Mouse (Mus musculus): Measurements from ENCODE around the gene Itgav. TPM values are rescaled to one million over a fixed set of nuclear protein-coding genes. Genes with fewer than 3 reads are reported as not detected.

Itgav gene
- polyA plus RNA-seq, 2 experiments = 38.1 to 87.5 TPM

DNA sequence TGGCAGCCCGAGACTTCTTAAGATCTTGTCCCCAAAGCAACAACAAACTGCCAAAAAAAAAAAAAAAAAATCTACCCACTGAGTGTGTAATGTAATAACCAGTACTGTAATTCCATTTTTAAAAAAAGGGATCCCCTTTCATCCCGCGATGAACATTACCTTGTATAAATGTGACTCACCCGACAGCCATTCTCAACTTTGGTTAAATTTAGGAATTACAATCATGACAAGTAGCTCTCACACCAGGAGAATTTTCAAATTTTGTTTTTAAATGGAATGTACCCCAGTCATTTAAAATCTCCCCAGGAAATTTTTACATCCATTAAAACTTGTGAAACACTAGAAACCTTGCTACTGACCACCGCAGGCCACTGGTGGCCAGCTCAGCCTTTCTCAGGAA, 10.3 kb upstream of the Itgav start:
- no peak for TF ChIP-seq POLR2A (IDR thresholded peaks at IDR 0.05; ENCODE audit: borderline replicate concordance, extremely low read depth, insufficient read depth, insufficient read length)
- no peaks in the 10 kb centered on the region for H3K27me3 ChIP-seq (ENCODE audit: control insufficient read depth, insufficient read depth, low read length)
- ATAC-seq (ENCODE audit: low FRiP score, low read depth) (no peak), DNase-seq (ENCODE audit: low spot score) (no peak)
- H3K4me3 ChIP-seq (replicated peaks; ENCODE audit: low read length) = no peak overlapping the region
- peaks cover 18% of the 10 kb centered on the region for H3K4me1 ChIP-seq (ENCODE audit: control insufficient read depth, insufficient read depth, low read length)
- H3K4me2 ChIP-seq (replicated peaks; ENCODE audit: low read depth, low read length, severe bottlenecking) = no peak overlapping the region
- no peaks in the 10 kb centered on the region for H3K36me3 ChIP-seq (ENCODE audit: control insufficient read depth, insufficient read depth, low read length)
- H3K27ac ChIP-seq (replicated peaks; ENCODE audit: low read depth, low read length) = no peak overlapping the region
- 48% methylated on average over 5 of the region's 5 CpGs for WGBS
- no peak overlapping the region for H3K9ac ChIP-seq (ENCODE audit: low read depth, low read length, severe bottlenecking)
- H3K9me3 ChIP-seq (ENCODE audit: control insufficient read depth, low read length) = no peaks in the 10 kb centered on the region

DNA sequence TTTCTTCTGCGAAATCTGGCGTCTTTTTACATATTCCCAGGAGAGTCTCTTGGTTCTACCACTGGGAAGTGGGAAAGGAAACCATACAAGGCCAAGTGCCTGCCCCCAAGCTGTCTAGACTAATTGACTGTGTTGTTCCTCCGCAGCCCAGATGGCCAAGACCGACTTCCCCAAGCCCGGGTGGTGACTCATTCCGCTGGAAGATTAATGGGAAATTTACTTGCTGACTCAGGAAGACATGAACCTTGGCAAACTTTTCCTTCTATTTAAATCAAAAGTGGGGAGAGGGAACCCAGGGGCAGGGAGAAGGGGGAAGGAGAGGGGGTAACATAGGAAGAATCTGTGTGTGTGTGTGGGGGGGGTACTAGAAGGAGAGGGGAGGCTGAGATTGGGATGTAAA, 9.4 kb upstream of the Itgav start:
- Histone ChIP-seq H3K27ac (replicated peaks; ENCODE audit: low read depth, low read length) (no peak overlapping the region), H3K9ac (ENCODE audit: low read depth, low read length, severe bottlenecking) (no peak overlapping the region), H3K36me3 (ENCODE audit: control insufficient read depth, insufficient read depth, low read length) (no peaks in the 10 kb centered on the region), H3K4me3 (replicated peaks; ENCODE audit: low read length) (no peak overlapping the region), H3K27me3 (ENCODE audit: control insufficient read depth, insufficient read depth, low read length) (no peaks in the 10 kb centered on the region), H3K4me1 (ENCODE audit: control insufficient read depth, insufficient read depth, low read length) (peaks cover 9% of the 10 kb centered on the region), H3K4me2 (replicated peaks; ENCODE audit: low read depth, low read length, severe bottlenecking) (0 out of 2 replicates have a peak overlapping the region, but pooled peaks have one; percentile 25), H3K9me3 (ENCODE audit: control insufficient read depth, low read length) (no peaks in the 10 kb centered on the region)
- WGBS = 0% methylated on average over 6 of the region's 6 CpGs
- ATAC-seq (ENCODE audit: low FRiP score, low read depth) = peak; percentile 80
- DNase-seq (ENCODE audit: low spot score) = peak; percentile 76
- no peak for TF ChIP-seq POLR2A (IDR thresholded peaks at IDR 0.05; ENCODE audit: borderline replicate concordance, extremely low read depth, insufficient read depth, insufficient read length)

DNA sequence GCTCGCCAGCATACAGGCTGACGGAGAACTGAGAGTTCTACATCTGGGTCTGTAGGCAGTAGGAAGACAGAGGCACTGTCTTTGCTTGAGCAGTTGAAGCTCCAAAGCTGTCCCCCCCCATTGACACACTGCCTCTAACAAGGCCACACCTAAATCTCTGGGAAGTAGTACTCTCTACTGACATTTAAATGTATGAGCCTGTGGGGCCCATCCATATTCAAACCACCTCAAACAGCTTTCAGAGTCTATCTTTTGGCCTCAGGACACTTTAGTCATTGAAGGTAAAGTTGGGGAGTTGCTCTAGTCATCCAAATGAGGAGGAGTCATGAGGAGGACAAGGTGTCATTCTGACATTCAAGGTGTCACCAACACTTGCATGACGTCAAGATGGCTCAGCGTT, 5.9 kb upstream of the Itgav start:
- Histone ChIP-seq H3K36me3 (ENCODE audit: control insufficient read depth, insufficient read depth, low read length) (no peaks in the 10 kb centered on the region), H3K4me3 (replicated peaks; ENCODE audit: low read length) (no peak overlapping the region), H3K4me1 (ENCODE audit: control insufficient read depth, insufficient read depth, low read length) (peaks cover 11% of the 10 kb centered on the region), H3K9ac (ENCODE audit: low read depth, low read length, severe bottlenecking) (no peak overlapping the region), H3K27me3 (ENCODE audit: control insufficient read depth, insufficient read depth, low read length) (no peaks in the 10 kb centered on the region), H3K27ac (replicated peaks; ENCODE audit: low read depth, low read length) (no peak overlapping the region), H3K9me3 (ENCODE audit: control insufficient read depth, low read length) (no peaks in the 10 kb centered on the region), H3K4me2 (replicated peaks; ENCODE audit: low read depth, low read length, severe bottlenecking) (no peak overlapping the region)
- DNase-seq (ENCODE audit: low spot score) = no peak
- ATAC-seq (ENCODE audit: low FRiP score, low read depth) = no peak
- WGBS = 86% methylated on average over 4 of the region's 4 CpGs
- TF ChIP-seq POLR2A (IDR thresholded peaks at IDR 0.05; ENCODE audit: borderline replicate concordance, extremely low read depth, insufficient read depth, insufficient read length) = no peak

DNA sequence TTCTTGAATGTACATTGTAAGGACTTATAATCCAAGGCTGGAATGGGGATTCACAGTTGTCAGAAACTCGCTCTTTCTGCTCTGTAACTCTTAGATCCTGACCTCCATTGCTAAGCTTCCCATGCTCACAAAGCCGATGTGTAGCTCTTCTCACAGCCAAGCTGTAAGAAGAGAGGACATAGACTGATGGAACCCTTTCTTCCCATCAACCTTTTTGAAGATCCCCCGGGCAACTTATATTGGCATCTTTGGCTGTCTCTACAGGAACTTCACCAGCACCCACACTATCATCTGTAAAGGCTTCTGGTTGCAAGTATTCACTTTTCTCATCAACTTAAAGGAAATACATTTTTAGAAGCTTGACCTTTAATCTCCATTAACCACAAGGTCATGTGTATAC, 2.6 kb upstream of the Itgav start:
- Histone ChIP-seq H3K4me1 (ENCODE audit: control insufficient read depth, insufficient read depth, low read length) (peaks cover 14% of the 10 kb centered on the region), H3K4me2 (replicated peaks; ENCODE audit: low read depth, low read length, severe bottlenecking) (no peak overlapping the region), H3K27me3 (ENCODE audit: control insufficient read depth, insufficient read depth, low read length) (no peaks in the 10 kb centered on the region), H3K36me3 (ENCODE audit: control insufficient read depth, insufficient read depth, low read length) (no peaks in the 10 kb centered on the region), H3K4me3 (replicated peaks; ENCODE audit: low read length) (no peak overlapping the region), H3K9ac (ENCODE audit: low read depth, low read length, severe bottlenecking) (no peak overlapping the region), H3K9me3 (ENCODE audit: control insufficient read depth, low read length) (no peaks in the 10 kb centered on the region), H3K27ac (replicated peaks; ENCODE audit: low read depth, low read length) (no peak overlapping the region)
- ATAC-seq (ENCODE audit: low FRiP score, low read depth) = no peak
- WGBS = 93% methylated on average over 3 of the region's 3 CpGs
- no peak for TF ChIP-seq POLR2A (IDR thresholded peaks at IDR 0.05; ENCODE audit: borderline replicate concordance, extremely low read depth, insufficient read depth, insufficient read length)
- DNase-seq (ENCODE audit: low spot score) = no peak

DNA sequence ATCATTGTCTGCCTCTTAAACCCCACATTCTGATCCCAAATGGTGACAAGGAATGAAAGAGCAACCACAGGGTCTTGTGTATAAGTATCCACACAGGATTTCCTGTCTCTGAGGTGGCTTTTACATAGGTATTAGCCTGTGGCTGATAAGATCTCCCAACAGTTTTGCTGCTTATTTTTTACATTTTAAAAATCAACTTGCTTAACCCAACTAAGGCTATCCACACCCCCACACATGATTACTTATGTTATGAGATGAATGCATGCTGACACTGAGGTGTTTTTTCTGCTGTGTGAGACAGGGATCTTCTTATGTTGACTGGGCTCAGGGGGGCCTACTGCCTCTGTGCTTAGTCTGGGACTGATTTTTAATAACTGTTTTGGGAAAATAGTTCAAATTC, 1.3 kb upstream of the Itgav start:
- H3K4me1 ChIP-seq (ENCODE audit: control insufficient read depth, insufficient read depth, low read length) = peaks cover 14% of the 10 kb centered on the region
- H3K4me2 ChIP-seq (replicated peaks; ENCODE audit: low read depth, low read length, severe bottlenecking) = peak overlapping the region; percentile 57; the same call in 1 of the 2 replicates
- no peak overlapping the region for H3K9ac ChIP-seq (ENCODE audit: low read depth, low read length, severe bottlenecking)
- TF ChIP-seq POLR2A (IDR thresholded peaks at IDR 0.05; ENCODE audit: borderline replicate concordance, extremely low read depth, insufficient read depth, insufficient read length) = no peak
- no peak overlapping the region for H3K4me3 ChIP-seq (replicated peaks; ENCODE audit: low read length)
- H3K9me3 ChIP-seq (ENCODE audit: control insufficient read depth, low read length) = no peaks in the 10 kb centered on the region
- H3K27me3 ChIP-seq (ENCODE audit: control insufficient read depth, insufficient read depth, low read length) = no peaks in the 10 kb centered on the region
- H3K36me3 ChIP-seq (ENCODE audit: control insufficient read depth, insufficient read depth, low read length) = no peaks in the 10 kb centered on the region
- no peak for ATAC-seq (ENCODE audit: low FRiP score, low read depth)
- H3K27ac ChIP-seq (replicated peaks; ENCODE audit: low read depth, low read length) = no peak overlapping the region
- DNase-seq (ENCODE audit: low spot score) = no peak

- peak overlapping the region; percentile 85 for H3K4me3 ChIP-seq (replicated peaks; ENCODE audit: low read length)
- 41% methylated on average over 2 of the region's 2 CpGs for WGBS
- H3K36me3 ChIP-seq (ENCODE audit: control insufficient read depth, insufficient read depth, low read length) = no peaks in the 10 kb centered on the region
- DNase-seq (ENCODE audit: low spot score) (no peak), ATAC-seq (ENCODE audit: low FRiP score, low read depth) (no peak)
- H3K9me3 ChIP-seq (ENCODE audit: control insufficient read depth, low read length) = no peaks in the 10 kb centered on the region
- H3K4me1 ChIP-seq (ENCODE audit: control insufficient read depth, insufficient read depth, low read length) = peaks cover 14% of the 10 kb centered on the region
- H3K27ac ChIP-seq (replicated peaks; ENCODE audit: low read depth, low read length) = peak overlapping the region; percentile 94
- H3K9ac ChIP-seq (ENCODE audit: low read depth, low read length, severe bottlenecking) = peak overlapping the region; percentile 92
- H3K4me2 ChIP-seq (replicated peaks; ENCODE audit: low read depth, low read length, severe bottlenecking) = peak overlapping the region; percentile 57
- TF ChIP-seq POLR2A (IDR thresholded peaks at IDR 0.05; ENCODE audit: borderline replicate concordance, extremely low read depth, insufficient read depth, insufficient read length) = no peak
- H3K27me3 ChIP-seq (ENCODE audit: control insufficient read depth, insufficient read depth, low read length) = no peaks in the 10 kb centered on the region
Observed at GRCm38 (mm10) chr2:83723346-83723745, 851 bp upstream of the Itgav start.

All from limb, embryonic 14.5 days (tissue).